Mouse (Mus musculus): Measurements from ENCODE around the gene Khnyn. TPM values are rescaled to one million over a fixed set of nuclear protein-coding genes. Genes with fewer than 3 reads are reported as not detected.

Khnyn gene
- polyA plus RNA-seq, 1 experiment from 2014 or later: 5.1 TPM

GRCm38 (mm10) chr14:55884166-55884565, 581 bp upstream of the Khnyn start, which contains the start of gene Cbln3:
Gene Cbln3, minus strand, starts transcription at chr14:55884392.
- H3K27me3 ChIP-seq (replicated peaks; ENCODE audit: control insufficient read depth, insufficient read depth, low read length): no peaks in the 10 kb centered on the region

DNA sequence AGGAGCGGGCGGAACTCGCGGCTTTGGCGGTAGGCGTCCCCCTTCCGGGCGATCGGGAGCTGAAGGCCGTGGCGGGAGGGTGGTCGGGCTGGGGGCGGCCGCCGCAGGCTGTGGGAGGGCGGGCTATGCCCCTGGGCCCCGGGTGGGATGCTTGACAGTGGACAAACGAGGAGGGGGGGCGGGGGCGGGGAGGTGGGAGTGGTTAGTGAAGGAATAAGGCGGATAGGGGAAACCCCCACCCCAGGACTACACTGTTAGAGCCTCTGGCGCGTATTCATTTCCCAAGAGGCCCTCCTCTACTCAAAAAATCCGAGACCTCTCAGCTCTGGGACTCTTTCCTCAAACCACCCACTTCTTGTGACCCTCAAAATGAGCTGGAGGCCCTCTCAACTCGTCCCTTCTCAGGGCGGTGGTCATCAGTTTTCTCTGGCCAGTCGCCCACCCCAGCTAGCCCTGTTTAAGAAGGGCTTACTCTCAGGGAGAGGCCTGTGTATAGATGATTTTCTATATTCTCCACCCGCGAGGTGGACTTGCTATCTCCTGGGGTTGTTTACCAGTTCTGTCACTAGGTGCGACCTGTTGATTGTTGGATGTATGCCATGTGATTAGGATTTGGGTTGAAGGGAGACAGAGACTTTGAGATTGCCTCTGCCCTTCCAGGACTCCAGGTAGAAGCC, 505 bp downstream of the Khnyn start:
- ATAC-seq: peak; percentile 12
- peaks cover 18% of the 10 kb centered on the region for H3K4me1 ChIP-seq (replicated peaks; ENCODE audit: control insufficient read depth, insufficient read depth, low read length)
- no peaks in the 10 kb centered on the region for H3K27me3 ChIP-seq (replicated peaks; ENCODE audit: control insufficient read depth, insufficient read depth, low read length)
- peak; percentile 1; the same call in 1 of the 2 replicates for TF ChIP-seq CTCF (IDR thresholded peaks at IDR 0.05; ENCODE audit: low read depth)
- H3K27ac ChIP-seq (ENCODE audit: low read depth, low read length): peak overlapping the region; percentile 97
- H3K9ac ChIP-seq (ENCODE audit: low read depth, low read length): peak overlapping the region; percentile 92
- peak overlapping the region; percentile 81 for H3K4me3 ChIP-seq (ENCODE audit: low read depth, low read length)
- peak overlapping the region; percentile 86 for H3K4me2 ChIP-seq (replicated peaks; ENCODE audit: low read depth)
- no peaks in the 10 kb centered on the region for H3K9me3 ChIP-seq (ENCODE audit: control insufficient read depth)
- whole genome bisulfite sequencing: 0% methylated on average over 24 of the region's 30 CpGs
- peaks cover 39% of the 10 kb centered on the region for H3K36me3 ChIP-seq (ENCODE audit: control insufficient read depth, insufficient read depth)

More at GRCm38 (mm10) chr14:55884166-55884565, 581 bp upstream of the Khnyn start, which contains the start of gene Cbln3:
- WGBS: 44% methylated on average over 4 of the region's 4 CpGs
- peaks cover 28% of the 10 kb centered on the region for H3K36me3 ChIP-seq (ENCODE audit: control insufficient read depth, insufficient read depth)
- no peak for ATAC-seq
- no peaks in the 10 kb centered on the region for H3K9me3 ChIP-seq (ENCODE audit: control insufficient read depth)
- peak within 1 kb of the TSS; percentile 92 for H3K9ac ChIP-seq (ENCODE audit: low read depth, low read length)
- peak within 1 kb of the TSS; percentile 97 for H3K27ac ChIP-seq (ENCODE audit: low read depth, low read length)
- H3K4me1 ChIP-seq (replicated peaks; ENCODE audit: control insufficient read depth, insufficient read depth, low read length): peaks cover 18% of the 10 kb centered on the region
- no peak for TF ChIP-seq CTCF (IDR thresholded peaks at IDR 0.05; ENCODE audit: low read depth)
- H3K4me3 ChIP-seq (ENCODE audit: low read depth, low read length): peak within 1 kb of the TSS; percentile 81
- peak within 1 kb of the TSS; percentile 86 for H3K4me2 ChIP-seq (replicated peaks; ENCODE audit: low read depth)

DNA sequence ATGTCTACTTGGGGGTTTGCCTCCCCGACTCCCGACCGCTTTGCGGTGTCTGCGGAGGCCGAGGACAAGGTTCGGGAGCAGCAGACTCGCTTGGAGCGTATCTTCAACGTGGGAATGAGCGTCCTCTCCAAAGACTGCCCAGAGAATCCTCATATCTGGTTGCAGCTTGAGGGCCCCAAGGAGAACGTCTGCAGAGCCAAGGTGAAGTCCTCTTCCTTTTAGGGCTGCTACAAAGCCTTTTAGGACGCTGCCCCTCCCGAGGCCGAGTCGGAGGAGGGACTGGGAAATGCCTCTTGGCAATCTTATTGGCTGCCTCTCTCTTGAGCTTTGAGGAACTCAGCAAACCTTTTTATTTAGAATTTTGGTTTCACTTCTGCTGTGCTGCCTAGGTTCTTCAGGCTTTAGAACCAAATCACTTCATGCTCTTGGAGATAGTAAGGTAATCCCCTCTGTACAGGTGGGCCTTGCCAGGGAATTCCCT, 1.1 kb downstream of the Khnyn start:
- peak overlapping the region; percentile 81 for H3K4me3 ChIP-seq (ENCODE audit: low read depth, low read length)
- peaks cover 18% of the 10 kb centered on the region for H3K4me1 ChIP-seq (replicated peaks; ENCODE audit: control insufficient read depth, insufficient read depth, low read length)
- H3K9ac ChIP-seq (ENCODE audit: low read depth, low read length): peak overlapping the region; percentile 92
- H3K36me3 ChIP-seq (ENCODE audit: control insufficient read depth, insufficient read depth): peaks cover 45% of the 10 kb centered on the region
- no peaks in the 10 kb centered on the region for H3K27me3 ChIP-seq (replicated peaks; ENCODE audit: control insufficient read depth, insufficient read depth, low read length)
- peak overlapping the region; percentile 97; the same call in 1 of the 2 replicates for H3K27ac ChIP-seq (ENCODE audit: low read depth, low read length)
- TF ChIP-seq CTCF (IDR thresholded peaks at IDR 0.05; ENCODE audit: low read depth): no peak
- no peak for ATAC-seq
- peak overlapping the region; percentile 86 for H3K4me2 ChIP-seq (replicated peaks; ENCODE audit: low read depth)
- WGBS: 3% methylated on average over 16 of the region's 16 CpGs
- no peaks in the 10 kb centered on the region for H3K9me3 ChIP-seq (ENCODE audit: control insufficient read depth)

DNA sequence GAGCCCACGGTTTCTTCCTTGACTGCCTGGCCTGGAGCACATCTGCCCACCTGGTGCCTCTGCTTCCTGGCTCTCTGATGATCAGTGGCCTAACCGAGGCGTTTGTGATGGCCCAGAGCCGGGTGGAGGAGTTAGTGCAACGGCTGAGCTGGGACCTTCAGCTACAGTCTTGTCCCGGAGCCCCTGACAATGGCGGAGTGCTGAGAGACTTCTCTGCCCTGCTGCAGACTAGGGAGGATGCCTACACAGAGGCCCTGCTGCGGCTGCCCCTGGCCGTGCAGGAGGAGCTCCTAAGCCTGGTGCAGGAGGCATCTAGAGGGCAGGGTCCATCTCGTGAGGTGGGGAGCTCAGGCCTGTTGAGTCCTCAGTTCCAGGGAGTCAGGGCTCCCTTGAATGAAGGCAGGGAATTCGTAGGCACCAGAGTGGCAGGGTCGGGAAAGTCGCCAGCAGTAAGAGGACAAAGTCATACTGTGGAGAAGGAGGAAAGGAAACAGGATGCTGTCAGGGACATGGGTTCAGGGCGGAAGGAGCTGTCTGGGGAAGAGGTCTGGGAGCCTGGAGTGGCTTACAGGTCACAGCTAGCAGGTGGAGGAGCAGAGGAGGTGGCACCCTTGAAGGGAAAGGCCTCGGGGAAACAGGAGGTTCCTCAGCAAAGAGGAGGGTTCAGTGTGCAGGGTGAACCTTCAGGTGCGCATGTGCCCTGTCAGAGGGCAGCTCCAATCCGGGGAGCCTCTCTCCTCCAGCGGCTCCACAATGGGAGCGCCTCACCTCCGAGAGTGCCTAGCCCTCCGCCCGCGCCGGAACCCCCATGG, 2.0 kb downstream of the Khnyn start:
- Histone ChIP-seq H3K27me3 (replicated peaks; ENCODE audit: control insufficient read depth, insufficient read depth, low read length) (no peaks in the 10 kb centered on the region), H3K4me2 (replicated peaks; ENCODE audit: low read depth) (peak overlapping the region; percentile 86), H3K9ac (ENCODE audit: low read depth, low read length) (no peak overlapping the region), H3K27ac (ENCODE audit: low read depth, low read length) (no peak overlapping the region), H3K9me3 (ENCODE audit: control insufficient read depth) (no peaks in the 10 kb centered on the region), H3K4me1 (replicated peaks; ENCODE audit: control insufficient read depth, insufficient read depth, low read length) (peaks cover 18% of the 10 kb centered on the region), H3K4me3 (ENCODE audit: low read depth, low read length) (0 out of 2 replicates have a peak overlapping the region, but pooled peaks have one; percentile 81), H3K36me3 (ENCODE audit: control insufficient read depth, insufficient read depth) (peaks cover 52% of the 10 kb centered on the region)
- no peak for ATAC-seq
- 79% methylated on average over 24 of the region's 24 CpGs for WGBS
- no peak for TF ChIP-seq CTCF (IDR thresholded peaks at IDR 0.05; ENCODE audit: low read depth)

DNA sequence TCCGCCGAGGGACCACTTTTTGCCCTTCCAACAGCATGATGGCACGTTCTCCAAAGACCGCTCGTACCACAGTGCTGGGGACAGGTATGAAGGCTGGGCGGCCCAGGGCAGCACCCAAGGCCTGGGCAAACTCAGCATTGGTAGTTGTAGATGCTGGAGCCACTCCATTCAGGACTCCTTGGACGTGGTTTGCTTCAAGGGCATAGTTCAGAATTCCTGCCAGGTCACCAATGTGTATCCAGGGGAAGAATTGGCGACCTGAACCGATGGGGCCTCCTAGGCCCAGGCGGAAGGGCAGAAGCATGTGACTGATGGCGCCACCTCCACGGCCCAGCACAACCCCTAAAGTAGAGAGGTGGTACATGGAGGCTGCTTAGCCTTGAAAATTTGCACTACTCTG, 12.9 kb downstream of the Khnyn start:
- no peak overlapping the region for H3K9ac ChIP-seq (ENCODE audit: low read depth, low read length)
- H3K4me3 ChIP-seq (ENCODE audit: low read depth, low read length): no peak overlapping the region
- H3K27me3 ChIP-seq (replicated peaks; ENCODE audit: control insufficient read depth, insufficient read depth, low read length): no peaks in the 10 kb centered on the region
- peaks cover 47% of the 10 kb centered on the region for H3K36me3 ChIP-seq (ENCODE audit: control insufficient read depth, insufficient read depth)
- no peak for TF ChIP-seq CTCF (IDR thresholded peaks at IDR 0.05; ENCODE audit: low read depth)
- H3K27ac ChIP-seq (ENCODE audit: low read depth, low read length): peak overlapping the region; percentile 54; the same call in 1 of the 2 replicates
- WGBS: 81% methylated on average over 12 of the region's 12 CpGs
- no peak overlapping the region for H3K4me2 ChIP-seq (replicated peaks; ENCODE audit: low read depth)
- H3K9me3 ChIP-seq (ENCODE audit: control insufficient read depth): no peaks in the 10 kb centered on the region
- H3K4me1 ChIP-seq (replicated peaks; ENCODE audit: control insufficient read depth, insufficient read depth, low read length): peaks cover 4% of the 10 kb centered on the region
- no peak for ATAC-seq

- Histone ChIP-seq H3K4me1 (replicated peaks; ENCODE audit: control insufficient read depth, insufficient read depth, low read length) (peaks cover 4% of the 10 kb centered on the region), H3K36me3 (ENCODE audit: control insufficient read depth, insufficient read depth) (peaks cover 37% of the 10 kb centered on the region), H3K9ac (ENCODE audit: low read depth, low read length) (no peak overlapping the region), H3K9me3 (ENCODE audit: control insufficient read depth) (no peaks in the 10 kb centered on the region), H3K4me2 (replicated peaks; ENCODE audit: low read depth) (peak overlapping the region; percentile 92; the same call in 1 of the 2 replicates), H3K4me3 (ENCODE audit: low read depth, low read length) (no peak overlapping the region), H3K27me3 (replicated peaks; ENCODE audit: control insufficient read depth, insufficient read depth, low read length) (no peaks in the 10 kb centered on the region), H3K27ac (ENCODE audit: low read depth, low read length) (no peak overlapping the region)
- WGBS: 91% methylated on average over 7 of the region's 7 CpGs
- no peak for ATAC-seq
- no peak for TF ChIP-seq CTCF (IDR thresholded peaks at IDR 0.05; ENCODE audit: low read depth)
Observed at GRCm38 (mm10) chr14:55898947-55899346, 14.2 kb downstream of the Khnyn start.

Data from intestine, postnatal 0 days (tissue).